Comparison of ENCODE assay signal across 1 mouse cellular context in the genomic region with DNA sequence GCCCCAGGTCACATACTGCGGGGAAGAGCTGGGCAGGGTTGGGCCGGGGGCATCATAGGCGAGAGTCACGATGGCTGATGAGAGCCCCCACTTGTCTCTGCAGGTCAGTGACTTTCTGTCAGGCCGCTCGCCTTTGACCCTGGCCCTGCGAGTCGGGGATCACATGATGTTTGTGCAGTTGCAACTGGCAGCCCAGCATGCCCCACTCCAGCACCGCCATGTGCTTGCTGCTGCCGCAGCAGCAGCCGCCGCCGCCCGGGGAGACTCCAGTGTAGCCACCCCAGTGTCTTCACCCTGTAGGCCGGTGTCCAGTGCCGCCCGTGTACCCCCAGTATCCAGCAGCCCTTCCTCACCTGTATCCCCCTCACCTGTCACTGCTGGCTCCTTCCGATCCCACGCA.
TF ChIP-seq lines count a peak whose summit lies in the region.

No protein-coding gene starts in this region.

TF ChIP-seq in C2C12, 6 proteins besides CTCF, POLR2A, EP300 and RAD21:
- no peak for TF ChIP-seq CEBPB (IDR thresholded peaks at IDR 0.05; ENCODE audit: low read depth)
- TF ChIP-seq MYOD1 (IDR thresholded peaks at IDR 0.05; ENCODE audit: control insufficient read depth, insufficient read length, low read depth), result no peak
- no peak for TF ChIP-seq MYOG (IDR thresholded peaks at IDR 0.05; ENCODE audit: control insufficient read depth, extremely low read depth, insufficient read length)
- TF ChIP-seq FOSL1 (IDR thresholded peaks at IDR 0.05; ENCODE audit: insufficient read depth, low read length, poor library complexity, severe bottlenecking), result no peak
- no peak for TF ChIP-seq USF1 (IDR thresholded peaks at IDR 0.05; ENCODE audit: low read depth)
- TF ChIP-seq MAX (IDR thresholded peaks at IDR 0.05), result no peak
